Mouse (Mus musculus) kidney, postnatal 0 days (tissue): ENCODE data around the gene Serp1. TPM values are rescaled to one million over a fixed set of nuclear protein-coding genes. Genes with fewer than 3 reads are reported as not detected.

ENCODE experiments used
- ATAC-seq: fragments of 200-750 bp; cut with Nextera tagmentation; replicated peaks from 2 replicates; pipeline ENCODE4 v1.8.0; 2017; ENCODE audit warnings: low read depth, moderate number of reproducible peaks, moderate TSS enrichment, moderate library complexity; ENCODE audit not compliant: low FRiP score
- DNase-seq: peaks from one replicate; pipeline ENCODE4 v3.0.0-alpha.2; 2016; ENCODE audit warnings: low spot score
- H3K27ac ChIP-seq: fragments of 300-500 bp; sonication (generic); 2 replicates; pipeline ENCODE4 v1.5.1; 2014; ENCODE audit warnings: mild to moderate bottlenecking
- H3K27me3 ChIP-seq: fragments of 300-500 bp; sonication (generic); 2 replicates; pipeline ENCODE4 v1.6.1; 2014; ENCODE audit warnings: low read length, mixed read lengths; ENCODE audit not compliant: insufficient read depth
- H3K36me3 ChIP-seq: fragments of 300-500 bp; sonication (generic); 2 replicates; pipeline ENCODE4 v1.6.1; 2014; ENCODE audit warnings: low read length, mixed read lengths; ENCODE audit not compliant: insufficient read depth
- H3K4me1 ChIP-seq: fragments of 300-500 bp; sonication (generic); replicated peaks from 2 replicates; pipeline ENCODE4 v1.6.1; 2014; ENCODE audit warnings: antibody characterized with exemption, low read length, mixed read lengths; ENCODE audit not compliant: insufficient read depth
- H3K4me2 ChIP-seq: fragments of 300-500 bp; sonication (generic); 2 replicates; pipeline ENCODE4 v1.6.1; 2014; ENCODE audit warnings: mild to moderate bottlenecking, low read length, moderate library complexity, mixed read lengths
- H3K4me3 ChIP-seq: fragments of 300-500 bp; sonication (generic); replicated peaks from 2 replicates; pipeline ENCODE4 v1.5.1; 2014; ENCODE audit warnings: low read depth, low read length
- H3K9ac ChIP-seq: fragments of 300-500 bp; sonication (generic); 2 replicates; pipeline ENCODE4 v1.6.1; 2014; ENCODE audit warnings: low read depth, low read length
- H3K9me3 ChIP-seq: fragments of 300-500 bp; sonication (generic); replicated peaks from 2 replicates; pipeline ENCODE4 v1.6.1; 2016; ENCODE audit warnings: low read length, inconsistent platforms, mixed read lengths
- CTCF ChIP-seq: IDR thresholded peaks from 2 replicates; pipeline ENCODE4 v1.5.1; 2016; ENCODE audit warnings: antibody characterized with exemption, low read depth, mild to moderate bottlenecking, moderate library complexity
- WGBS: fragments of 180-500 bp; shearing (Covaris S2); extraction: QIAGEN DNeasy Blood & Tissue Kit; methylation state at CpG from one replicate; pipeline ENCODE4 v1.1.7; 2014; 5-methylcytosine and 5-hydroxymethylcytosine counted together
- polyA plus RNA-seq: library from polyadenylated mRNA; unstranded; fragments of >200 nt; fragmentation: Nextera tagmentation; extraction: Ambion mirVana; gene quantifications from 2 replicates; pipeline ENCODE4 v1.2.1, GENCODE M21; 2015

The Serp1 gene
- polyA plus RNA-seq, 1 experiment from 2014 or later = 142 TPM

DNA sequence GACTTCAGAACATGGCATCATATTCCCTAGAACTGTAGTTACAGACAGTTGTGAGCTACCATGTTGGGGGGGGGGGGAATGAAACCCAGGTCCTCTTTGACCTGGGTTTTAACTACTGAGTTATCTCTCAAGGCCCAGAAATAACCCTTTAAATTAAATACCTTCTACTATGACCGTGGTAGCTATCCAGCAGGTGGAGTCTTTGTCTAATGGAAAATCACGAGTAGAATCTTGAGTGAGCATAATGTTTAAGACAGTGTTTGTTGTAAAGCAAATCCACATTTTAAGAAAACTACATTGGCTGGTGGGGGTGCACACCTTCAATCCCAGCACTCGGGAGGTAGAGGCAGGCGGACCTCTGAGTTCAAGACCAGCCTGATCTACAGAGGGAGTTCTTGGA lies 12.2 kb downstream of the Serp1 start:
- Histone ChIP-seq H3K9me3 (no peaks in the 10 kb centered on the region), H3K4me1 (no peaks in the 10 kb centered on the region), H3K27ac (no peak overlapping the region), H3K4me2 (no peak overlapping the region), H3K9ac (no peak overlapping the region), H3K36me3 (no peaks in the 10 kb centered on the region), H3K4me3 (no peak overlapping the region), H3K27me3 (no peaks in the 10 kb centered on the region)
- TF ChIP-seq CTCF = no peak
- 85% methylated on average over 4 of the region's 4 CpGs for WGBS
- ATAC-seq = no peak
- no peak for DNase-seq

DNA sequence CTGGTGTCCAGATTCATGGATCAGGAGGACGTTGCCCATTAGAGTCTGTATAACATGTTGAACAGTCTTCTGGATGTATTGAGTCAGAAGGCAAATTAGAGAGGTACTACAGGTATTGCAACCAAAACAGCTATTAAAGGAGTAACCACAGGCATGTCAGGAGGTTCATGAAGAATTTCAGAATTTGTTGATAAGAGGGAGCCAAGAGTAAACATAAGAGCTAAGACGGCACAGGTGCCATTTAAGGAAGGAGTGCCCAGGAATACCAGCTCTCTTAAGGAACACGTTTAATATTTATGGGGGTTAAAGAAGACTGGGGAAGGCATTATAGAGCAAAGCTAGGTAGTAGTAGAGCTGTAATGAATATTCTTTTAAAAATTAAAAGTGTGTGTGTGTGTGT lies 13.0 kb downstream of the Serp1 start:
- no peak overlapping the region for H3K9ac ChIP-seq
- DNase-seq (no peak), ATAC-seq (no peak)
- H3K4me3 ChIP-seq = no peak overlapping the region
- 78% methylated on average over 3 of the region's 3 CpGs for WGBS
- no peaks in the 10 kb centered on the region for H3K4me1 ChIP-seq
- H3K9me3 ChIP-seq = no peaks in the 10 kb centered on the region
- no peak for TF ChIP-seq CTCF
- no peak overlapping the region for H3K4me2 ChIP-seq
- H3K27me3 ChIP-seq = no peaks in the 10 kb centered on the region
- H3K27ac ChIP-seq = no peak overlapping the region
- no peaks in the 10 kb centered on the region for H3K36me3 ChIP-seq

DNA sequence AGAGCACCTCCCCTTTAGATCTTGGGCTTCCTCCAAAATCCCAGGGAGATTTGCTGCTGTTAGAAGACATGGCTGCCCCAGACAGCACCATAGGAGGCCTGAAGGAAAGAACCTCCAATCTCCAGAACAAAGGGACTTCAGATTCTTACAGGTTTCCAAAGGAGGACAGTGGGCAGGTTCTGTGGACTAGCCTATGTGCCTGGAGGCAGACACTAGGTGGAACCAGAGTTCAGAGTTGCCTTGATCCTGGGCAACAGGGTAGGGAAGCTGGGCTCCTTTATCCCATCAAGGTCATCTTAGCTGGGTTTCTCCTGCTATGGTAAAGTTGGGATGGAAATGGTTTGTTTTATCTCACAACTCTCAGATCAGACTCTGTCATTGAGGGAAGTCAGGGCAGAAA lies 14.1 kb downstream of the Serp1 start:
- peak; percentile 46 for TF ChIP-seq CTCF
- no peak overlapping the region for H3K4me2 ChIP-seq
- H3K27ac ChIP-seq = no peak overlapping the region
- H3K9ac ChIP-seq = no peak overlapping the region
- no peaks in the 10 kb centered on the region for H3K9me3 ChIP-seq
- DNase-seq = no peak
- no peak for ATAC-seq
- no peaks in the 10 kb centered on the region for H3K4me1 ChIP-seq
- H3K4me3 ChIP-seq = no peak overlapping the region
- no peaks in the 10 kb centered on the region for H3K27me3 ChIP-seq
- no peaks in the 10 kb centered on the region for H3K36me3 ChIP-seq

DNA sequence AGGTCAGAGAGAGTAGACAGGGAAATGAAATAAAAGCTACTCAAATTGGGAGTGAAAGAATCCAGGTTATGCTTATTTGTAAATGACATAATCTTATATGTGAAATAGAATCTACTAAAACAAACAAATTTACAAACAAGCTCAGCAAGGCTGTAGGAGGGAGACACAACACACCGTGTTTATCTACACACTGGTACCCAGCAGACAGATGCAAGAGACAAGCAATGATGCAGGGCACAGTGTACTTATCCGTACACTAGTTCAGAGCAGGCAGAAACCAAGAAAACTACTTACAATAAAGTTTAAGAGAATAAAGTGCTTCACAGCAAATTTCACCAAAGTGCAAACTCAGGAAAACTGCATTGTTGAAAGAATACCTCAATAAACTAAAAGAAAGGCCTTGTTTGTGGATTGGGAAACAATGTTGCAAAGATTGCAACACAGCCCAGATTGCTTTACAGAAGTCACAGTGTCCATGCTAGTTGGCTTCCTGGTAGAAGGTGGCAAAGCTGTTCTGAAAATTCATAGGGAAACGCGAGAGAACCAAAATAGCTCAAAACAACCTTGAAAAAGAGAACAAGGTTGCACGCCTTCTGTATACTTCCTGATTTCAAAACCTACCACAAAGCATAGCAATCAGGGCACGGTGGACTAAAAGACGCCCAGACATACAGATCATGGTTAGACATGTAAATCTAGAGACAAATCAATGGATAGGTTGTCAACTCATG lies 17.5 kb downstream of the Serp1 start:
- Histone ChIP-seq H3K27me3 (no peaks in the 10 kb centered on the region), H3K4me3 (no peak overlapping the region), H3K9me3 (no peaks in the 10 kb centered on the region), H3K36me3 (no peaks in the 10 kb centered on the region), H3K4me1 (no peaks in the 10 kb centered on the region), H3K27ac (no peak overlapping the region), H3K4me2 (no peak overlapping the region), H3K9ac (no peak overlapping the region)
- no peak for TF ChIP-seq CTCF
- ATAC-seq = no peak
- WGBS = 92% methylated on average over 7 of the region's 7 CpGs
- DNase-seq = no peak

DNA sequence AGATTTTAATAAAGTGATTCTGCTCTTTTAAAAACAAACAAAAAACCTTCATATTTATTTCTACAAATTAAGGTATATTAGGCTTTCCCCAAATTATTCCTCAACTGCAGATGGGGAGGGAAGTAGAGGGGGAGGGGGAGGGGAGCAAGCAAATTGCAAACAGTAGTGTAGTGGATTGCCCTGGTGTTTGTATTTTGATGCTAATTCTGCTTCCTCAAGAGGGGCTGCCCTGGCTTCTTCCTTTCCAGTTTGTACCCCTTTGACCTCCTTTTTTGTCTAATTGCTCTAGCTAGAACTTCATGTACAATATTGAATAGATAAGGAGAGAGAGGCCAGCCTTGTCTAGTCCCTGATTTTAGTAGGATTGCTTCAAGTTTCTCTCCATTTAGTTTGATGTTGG lies 21.0 kb downstream of the Serp1 start:
- H3K4me2 ChIP-seq = no peak overlapping the region
- no peak overlapping the region for H3K4me3 ChIP-seq
- ATAC-seq (no peak), DNase-seq (no peak)
- no peaks in the 10 kb centered on the region for H3K36me3 ChIP-seq
- H3K4me1 ChIP-seq = no peaks in the 10 kb centered on the region
- H3K9ac ChIP-seq = no peak overlapping the region
- no peaks in the 10 kb centered on the region for H3K9me3 ChIP-seq
- no peak for TF ChIP-seq CTCF
- H3K27me3 ChIP-seq = no peaks in the 10 kb centered on the region
- no peak overlapping the region for H3K27ac ChIP-seq

DNA sequence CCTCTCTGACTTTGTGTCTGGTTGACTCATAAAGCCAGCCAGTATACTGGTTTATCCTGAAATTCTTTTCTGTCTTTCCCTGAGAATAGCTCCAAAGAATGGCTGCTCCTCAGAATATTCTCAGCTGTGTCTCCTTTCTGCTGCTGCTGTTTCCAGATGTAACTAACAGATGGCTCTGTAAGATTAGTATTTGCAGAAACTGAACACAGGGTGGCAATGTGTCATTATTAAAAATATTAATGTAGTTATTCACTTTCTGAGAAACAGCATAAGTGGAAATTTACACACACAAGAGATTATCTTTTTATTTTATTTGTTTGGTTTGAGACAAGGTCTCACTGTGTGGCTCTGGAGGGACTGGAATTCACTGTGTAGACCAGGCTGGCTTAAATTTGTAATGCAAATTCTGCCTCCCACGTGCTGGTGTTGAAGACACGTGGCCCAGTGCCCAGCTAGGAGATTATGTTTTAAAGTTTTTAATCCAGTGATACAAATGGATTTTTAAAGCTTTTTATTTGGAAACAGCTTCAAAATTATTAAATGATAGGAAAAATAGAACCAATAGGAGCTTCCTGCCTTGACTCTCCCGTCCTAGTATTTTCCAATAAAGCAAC lies 21.9 kb downstream of the Serp1 start:
- Histone ChIP-seq H3K9me3 (no peaks in the 10 kb centered on the region), H3K27ac (no peak overlapping the region), H3K4me2 (no peak overlapping the region), H3K36me3 (no peaks in the 10 kb centered on the region), H3K4me3 (no peak overlapping the region), H3K9ac (no peak overlapping the region), H3K4me1 (no peaks in the 10 kb centered on the region), H3K27me3 (no peaks in the 10 kb centered on the region)
- ATAC-seq (no peak), DNase-seq (no peak)
- 60% methylated on average over 3 of the region's 3 CpGs for WGBS
- peak; percentile 22; the same call in 1 of the 2 replicates for TF ChIP-seq CTCF
